Mouse (Mus musculus) lung, postnatal 25 days (tissue): ENCODE measurements around the gene Zfp90.
"Not testable (repeated sequence)": the region's sequence is repeated elsewhere in the genome, so short reads cannot be mapped to it uniquely, and the experiment has no call there.

Source experiments
- DNase-seq: peaks from one replicate; pipeline ENCODE4 v3.0.0; 2022; ENCODE audit warnings: low spot score

Gene Zfp90

DNA sequence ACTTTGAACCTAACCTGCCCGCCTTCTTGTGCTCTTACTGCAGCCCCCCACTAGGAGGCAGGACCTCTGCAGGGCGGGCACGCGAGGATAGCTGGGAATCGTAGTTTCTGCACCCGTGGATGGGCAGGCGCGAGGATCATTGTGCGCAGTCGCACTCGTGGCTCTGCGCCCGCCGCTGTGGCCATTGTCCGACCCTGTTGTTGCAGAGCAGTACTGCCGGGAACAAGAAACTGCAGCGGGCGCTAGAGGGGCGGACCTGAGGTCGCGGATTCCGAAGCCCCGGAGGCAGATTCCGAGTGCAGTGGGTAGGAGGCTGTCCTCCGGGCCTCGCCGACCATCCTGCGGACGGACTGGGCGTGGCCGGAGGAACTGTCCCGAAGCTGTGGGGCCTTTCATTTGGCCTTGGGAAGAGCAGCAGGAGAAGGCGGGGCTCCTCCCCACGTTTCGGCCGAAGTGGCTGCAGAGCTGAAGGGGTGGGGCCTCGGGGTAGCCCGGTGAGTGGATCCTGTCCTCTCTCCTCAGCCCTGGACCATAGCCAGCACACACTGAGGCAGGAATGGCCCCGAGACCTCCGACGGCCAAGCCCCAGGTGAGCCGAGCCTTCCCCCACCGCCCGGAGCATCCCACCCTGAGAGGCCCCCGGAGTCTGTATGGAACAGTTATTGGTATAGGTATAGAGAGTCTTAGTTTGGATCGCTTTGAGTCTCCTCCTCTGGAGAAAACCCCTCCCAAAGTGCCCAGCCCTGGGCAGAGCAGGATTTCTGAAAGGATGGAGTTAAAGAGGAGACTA is at the start of gene Zfp90:
TSS of gene Zfp90 (plus strand) at position 146 of the 790 bp plus-strand sequence.
- DNase-seq: peak; percentile 95

DNA sequence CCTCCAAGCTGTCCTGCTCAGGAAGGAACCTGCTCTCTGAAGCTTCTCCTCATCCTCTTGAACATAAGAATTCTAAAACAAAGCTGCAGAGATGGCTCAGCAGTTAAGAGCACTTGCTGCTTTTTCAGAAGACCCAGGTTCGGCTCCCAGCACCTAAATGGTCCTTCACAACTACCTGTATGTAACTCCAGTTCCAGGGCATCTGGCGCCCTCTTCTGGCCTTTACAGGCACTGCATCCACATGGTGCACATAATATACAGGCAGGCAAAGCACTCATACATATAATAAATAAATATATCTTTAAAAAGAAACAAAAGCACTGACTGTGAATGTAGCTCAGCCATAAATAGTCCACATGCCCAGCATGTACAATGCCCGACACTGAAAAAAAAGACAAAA is 46.6 kb upstream of the Zfp90 start:
- DNase-seq: no peak

DNA sequence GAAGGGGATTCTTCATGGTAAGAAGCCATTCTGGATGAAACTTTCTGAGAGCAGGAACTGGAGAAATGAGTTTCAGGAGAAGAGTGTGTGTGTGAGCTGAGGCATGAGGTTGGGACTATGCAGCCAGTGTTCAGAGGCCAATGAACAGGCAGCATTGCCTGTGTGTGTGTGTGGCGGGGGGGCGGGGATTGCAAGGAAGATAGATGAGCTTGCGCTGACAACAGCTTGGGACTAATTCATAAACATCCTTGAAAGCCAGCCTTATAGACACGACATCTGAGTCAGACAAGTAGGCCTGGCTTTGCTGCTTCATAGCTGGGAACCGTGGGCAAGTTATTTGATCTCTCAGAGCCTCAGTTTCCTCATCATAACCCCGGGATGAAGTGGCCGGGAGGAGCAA is 46.1 kb upstream of the Zfp90 start:
- no peak for DNase-seq

DNA sequence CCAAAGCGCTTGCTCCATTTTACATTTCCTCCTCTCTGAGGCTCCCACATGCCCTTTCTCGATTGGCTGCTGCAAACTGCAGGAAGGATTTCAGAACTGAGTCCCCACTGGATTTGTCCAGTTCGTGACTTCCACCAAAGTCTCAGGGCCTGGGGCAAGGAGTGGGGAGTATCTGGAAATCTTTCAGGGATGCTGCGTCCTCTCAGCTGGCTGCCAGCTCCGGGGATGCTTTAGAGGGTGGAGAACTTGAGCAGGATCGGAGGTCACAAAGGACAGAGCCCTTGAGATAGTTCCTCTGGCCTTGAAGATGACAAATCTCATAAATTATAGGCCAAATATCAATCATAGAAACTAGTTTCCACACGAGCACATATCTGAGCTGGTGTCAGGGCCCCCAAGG is 39.2 kb upstream of the Zfp90 start:
- no peak for DNase-seq

DNA sequence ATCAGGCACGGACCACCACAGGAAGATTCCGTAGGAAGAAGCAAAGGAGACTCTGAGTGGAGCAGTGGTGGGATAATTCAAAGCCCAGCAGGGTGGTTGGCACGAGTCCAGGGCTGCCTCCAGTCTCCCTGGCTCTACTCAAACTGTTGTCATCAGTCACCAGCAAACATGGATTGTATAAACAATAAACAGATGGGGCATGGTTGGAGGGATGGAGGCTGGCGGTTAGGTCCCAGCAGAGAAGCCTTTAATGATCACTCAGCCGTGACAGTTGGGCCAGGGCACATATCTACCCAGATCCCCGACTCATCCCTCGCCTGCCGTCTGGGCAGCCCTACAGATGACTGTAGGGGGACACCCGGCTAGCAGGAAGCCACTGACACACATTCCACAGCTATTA is 38.3 kb upstream of the Zfp90 start:
- DNase-seq: no peak

DNA sequence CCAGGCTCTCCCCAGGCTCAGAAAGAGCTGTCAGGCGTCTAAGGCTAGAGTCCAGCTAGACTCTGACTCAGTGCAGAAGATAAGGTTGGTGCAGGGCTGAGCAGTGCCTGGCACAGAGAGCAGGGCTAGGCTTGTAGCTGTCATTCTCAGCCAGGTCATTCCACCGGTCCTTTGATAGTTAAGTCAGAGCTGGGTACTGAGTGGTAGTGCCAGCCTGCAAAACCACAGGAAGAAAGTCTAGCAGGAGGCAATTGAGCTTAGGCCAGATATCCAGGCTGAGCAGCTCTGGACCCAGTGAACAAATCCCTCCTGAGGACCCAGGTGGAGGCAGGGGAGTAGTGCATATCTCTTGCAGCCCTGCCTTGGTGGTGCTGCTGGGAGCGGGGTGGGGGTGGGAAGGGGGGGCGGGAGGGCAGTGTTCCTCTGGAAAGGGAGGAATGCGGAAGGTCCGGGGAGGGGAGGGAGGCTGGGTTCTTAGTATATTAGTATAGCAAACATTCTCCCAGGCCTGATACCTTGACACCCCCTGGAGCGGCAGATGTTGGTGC is 36.6 kb upstream of the Zfp90 start:
- peak; percentile 22 for DNase-seq

DNA sequence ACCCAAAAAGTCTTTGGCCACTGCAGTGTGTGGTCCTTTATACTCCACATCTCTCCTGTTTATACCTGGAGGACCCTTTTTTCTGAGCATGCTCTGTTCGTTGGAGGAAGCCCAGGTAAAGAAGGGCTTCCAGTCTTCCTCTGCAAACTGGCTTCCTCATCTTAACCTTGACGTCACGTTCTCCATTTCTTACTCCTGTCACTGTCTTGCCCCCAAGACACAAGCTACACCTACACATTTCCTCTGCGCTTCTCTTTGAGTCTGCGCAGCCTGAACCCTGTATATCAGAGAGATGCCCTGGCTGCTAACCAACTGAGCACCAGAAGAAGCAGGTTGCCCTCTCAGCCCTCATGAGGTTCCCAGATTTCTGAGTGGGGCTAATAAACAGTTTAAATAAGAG is 35.8 kb upstream of the Zfp90 start:
- DNase-seq: no peak

DNA sequence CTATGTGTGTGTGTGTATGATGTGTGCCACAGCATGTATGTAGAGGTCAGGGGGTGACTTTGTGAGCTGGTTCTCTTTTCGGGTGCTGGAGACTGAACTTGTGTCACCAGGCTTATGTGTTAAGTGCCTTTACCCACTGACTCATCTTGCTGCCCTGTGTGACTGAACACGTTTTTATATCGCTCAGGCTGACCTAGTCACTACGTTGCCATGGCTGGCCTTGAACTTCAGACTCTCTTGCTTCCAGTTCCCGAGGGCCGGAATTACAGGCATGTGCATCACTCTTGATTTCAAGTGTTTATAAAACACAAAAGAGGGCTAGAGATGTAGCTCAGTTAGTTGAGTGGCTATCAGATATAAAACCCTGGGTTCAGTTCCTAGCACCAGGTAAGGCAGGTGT is 34.1 kb upstream of the Zfp90 start:
- DNase-seq: no peak

DNA sequence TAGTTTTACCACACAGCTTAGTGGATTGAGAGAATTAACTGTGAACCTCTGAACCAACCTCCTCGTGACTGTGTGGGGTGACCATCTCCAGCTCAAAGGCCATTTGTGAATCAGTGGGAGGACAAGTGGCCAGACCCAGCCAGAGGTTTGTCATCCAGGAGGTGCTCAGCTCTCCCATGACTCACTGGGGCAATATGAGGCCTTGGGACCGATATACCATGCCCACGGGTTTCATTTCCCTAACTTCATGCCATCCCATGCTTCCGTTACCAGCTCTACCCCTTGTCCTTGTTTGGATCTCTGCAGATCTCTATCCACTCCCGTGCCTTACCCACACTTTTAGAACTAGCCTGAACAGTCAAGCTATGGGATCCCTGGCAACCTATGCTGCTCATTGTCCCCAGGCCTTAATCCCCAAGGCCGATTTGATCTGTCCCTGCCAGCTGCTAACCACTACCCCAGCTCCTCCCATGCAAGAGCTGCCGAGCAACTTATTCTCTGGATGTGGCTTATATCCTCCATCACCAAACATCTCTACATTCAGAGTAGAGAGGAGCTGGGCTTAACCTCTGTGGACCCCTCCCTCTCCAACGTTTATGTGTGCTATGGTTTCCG is 27.2 kb upstream of the Zfp90 start:
- DNase-seq: no peak

DNA sequence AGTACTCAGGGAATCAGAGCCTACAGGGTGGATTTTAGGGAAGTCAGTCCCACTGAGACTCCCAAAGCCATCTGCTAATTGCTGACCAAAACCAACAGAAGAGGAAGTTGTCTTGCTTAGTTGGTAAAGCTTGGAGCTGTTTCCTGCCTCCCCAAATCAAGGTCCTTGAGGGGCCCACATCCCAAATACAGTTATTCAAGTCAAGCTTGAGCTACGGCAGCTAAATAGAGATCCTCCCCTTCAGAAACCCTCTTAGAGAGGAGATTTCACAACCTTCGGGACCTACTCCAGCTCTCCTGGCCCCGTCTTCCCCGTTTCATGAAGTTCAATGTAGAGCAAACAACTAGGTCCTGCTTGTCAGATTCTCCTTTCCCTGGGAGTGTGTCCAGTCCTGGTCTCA is 20.6 kb upstream of the Zfp90 start:
- DNase-seq: peak; percentile 29

DNA sequence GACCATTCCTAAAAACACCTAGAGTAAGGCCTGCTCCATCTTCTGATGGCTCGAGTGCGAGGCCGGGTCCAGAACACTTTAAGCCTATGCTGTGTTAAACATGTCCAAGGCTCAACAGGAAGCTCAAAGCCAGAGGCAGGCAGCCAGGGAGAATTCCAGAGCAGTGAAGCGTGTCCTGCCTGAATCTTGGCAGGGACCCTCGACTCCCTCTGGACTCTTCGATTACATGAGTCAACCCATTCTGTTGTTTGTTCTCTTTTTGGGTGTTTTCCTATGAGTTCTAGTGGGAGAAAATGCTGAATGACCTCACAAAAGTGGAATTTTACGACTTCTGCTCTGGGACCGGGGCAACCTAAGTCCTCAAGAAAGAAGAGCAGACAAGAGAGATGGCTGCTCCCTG is 15.4 kb upstream of the Zfp90 start:
- DNase-seq: peak; percentile 59

DNA sequence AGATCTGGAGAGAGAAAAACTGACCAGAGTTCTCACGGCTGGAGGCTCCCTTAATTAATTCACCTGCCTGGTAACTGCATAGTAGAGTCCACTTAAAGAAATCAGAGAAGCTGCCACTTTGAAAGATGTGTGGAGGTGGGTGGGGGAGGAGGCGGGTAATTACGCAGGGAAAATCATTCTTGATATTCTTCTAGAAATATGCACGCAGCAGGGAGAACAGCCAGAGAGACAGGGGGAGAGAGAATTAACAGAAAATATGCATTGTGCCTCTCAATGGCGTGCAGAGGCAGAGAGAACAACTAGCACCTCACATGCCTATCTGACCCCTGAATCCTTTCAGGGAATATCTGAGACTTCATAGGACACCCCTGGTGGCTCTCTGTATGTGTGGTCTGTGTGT is 14.9 kb upstream of the Zfp90 start:
- DNase-seq: no peak

DNA sequence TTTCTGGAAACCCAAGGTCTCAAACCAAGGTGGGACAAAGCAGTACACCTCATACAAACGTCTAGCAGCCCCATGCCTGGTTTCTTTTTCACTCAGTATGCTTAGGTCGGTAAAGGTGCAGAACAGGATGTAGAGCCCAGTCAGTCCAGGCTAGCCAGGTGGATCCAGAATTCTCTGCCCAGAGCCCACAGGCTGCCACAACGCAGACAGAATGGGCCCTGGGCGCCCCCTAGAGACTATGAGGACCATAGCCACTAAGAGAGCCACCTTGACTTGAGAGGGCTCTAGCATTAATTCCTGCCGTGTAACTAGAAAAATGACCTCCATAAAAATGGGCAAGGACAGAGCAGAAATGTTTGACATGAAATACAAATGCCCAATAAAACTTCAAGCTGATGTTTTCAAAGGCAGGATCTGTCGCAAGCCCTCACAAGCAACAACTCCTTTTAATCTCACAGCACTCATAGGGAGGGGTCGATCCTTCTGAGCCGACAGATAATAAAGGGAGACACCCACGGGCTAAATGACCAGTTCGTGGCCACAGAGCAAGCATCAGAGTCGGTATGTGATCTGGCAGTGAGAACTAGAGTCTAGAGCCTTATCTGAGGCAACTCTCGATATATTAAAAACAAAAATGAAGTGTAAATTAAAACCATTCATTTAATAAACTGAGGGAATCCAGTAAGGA is 11.7 kb upstream of the Zfp90 start:
- peak; percentile 53 for DNase-seq

DNA sequence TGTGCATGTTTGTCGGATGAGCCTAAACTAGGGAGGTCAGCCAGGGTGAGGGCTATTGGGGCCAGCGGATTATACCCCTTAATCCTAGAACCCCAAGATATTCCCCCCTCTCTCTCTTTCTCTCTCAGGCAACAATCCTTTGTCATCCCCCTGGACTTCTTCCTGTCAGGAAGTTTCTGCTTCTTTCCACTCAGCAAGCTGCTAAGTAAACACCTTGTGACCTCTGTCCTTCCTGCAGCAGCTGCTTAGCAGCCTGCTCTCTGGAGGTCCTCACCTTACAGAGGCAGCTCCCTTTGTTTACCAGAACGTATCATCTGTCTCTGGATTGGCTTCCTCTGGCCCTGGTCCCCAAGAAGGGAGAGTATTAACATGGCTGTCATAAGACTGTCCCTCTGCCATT is 10.3 kb upstream of the Zfp90 start:
- DNase-seq: no peak

DNA sequence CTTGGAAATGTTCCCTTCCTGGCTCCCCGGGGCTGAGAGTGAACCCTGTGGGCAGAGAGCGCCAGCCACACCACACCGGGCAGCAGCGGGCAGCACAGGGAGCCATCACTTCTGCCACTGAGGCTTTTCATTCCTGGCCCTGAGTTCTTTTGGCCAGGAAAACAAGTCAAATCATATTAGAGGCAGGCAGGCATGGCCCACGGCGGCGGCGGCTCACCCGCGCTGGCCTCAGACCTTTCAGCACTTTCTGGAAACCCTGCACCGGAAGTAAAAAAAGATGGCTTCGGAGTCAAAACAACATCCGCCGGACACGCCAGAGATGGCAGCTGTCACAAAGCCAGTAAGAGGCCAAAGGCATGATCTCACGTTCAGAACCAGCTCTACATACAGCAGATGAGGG is 9.3 kb upstream of the Zfp90 start:
- DNase-seq: no peak

DNA sequence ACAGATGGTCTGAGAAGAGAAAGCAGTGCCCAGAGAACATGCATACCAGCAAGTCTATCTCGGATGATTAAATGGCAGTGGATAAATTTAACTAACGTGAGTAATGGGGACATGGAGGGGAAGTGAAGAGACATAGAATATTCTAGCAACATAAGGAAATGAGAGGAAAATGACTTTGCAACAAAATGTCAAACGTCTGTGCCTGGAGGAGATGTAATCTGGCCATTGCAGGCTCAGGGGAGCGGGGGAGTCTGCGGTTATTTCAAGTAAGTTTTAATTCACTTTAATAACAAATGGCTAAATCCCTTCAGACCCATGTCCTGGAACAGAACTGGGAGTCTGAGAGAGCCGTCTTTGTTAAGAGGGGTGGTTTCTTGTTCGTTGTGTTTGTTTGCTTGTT is 5.1 kb upstream of the Zfp90 start:
- no peak for DNase-seq

DNA sequence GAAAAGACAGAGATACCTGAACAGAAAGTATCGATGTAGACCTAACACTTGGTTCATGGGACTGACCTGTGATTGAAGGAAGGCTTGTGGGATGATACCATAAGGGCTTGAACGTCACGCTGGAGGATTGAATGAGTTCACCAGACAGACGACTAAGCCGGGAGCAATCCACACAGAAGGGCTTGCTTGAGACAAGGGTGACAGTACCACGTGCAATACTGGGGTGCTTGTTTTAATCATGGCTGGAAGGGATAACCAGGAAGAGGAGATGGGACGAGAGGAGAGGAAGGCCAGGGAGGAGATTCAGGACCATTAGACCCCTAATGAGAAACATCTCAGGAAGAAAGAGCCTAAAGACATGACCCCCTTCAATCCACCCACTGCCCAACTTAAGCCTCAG is 4.6 kb upstream of the Zfp90 start:
- no peak for DNase-seq

DNA sequence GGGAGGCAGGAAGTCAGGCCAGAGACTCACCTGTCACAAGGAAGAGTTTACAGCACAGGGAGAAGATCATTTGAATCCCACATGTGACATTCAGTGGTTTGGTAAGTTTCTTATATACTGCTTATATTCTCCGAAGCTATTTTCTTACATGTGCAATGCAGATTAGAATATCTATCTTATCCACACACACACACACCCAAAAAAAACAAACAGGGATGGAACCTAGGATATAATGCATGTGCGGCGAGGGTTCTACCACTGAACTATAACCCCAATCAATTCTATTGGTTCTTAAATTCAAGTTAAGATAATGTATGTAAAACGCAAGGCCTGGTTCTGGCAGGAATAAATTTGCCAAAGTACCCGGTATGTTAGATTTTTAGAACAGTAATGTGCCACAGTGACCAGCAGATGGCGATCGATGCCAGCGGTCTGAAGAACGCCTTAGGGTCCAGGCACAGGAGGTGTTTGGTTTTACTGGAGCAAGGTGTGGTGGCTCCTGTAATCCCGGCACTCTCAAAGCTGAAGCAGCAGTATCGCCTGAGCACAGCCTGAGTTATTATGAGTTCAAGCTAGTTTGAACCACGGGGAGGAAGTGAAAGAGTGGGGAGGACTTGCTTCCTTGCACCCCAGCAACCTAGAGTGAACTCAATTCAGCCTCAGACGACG is 3.2 kb upstream of the Zfp90 start:
- DNase-seq: peak; percentile 59

DNA sequence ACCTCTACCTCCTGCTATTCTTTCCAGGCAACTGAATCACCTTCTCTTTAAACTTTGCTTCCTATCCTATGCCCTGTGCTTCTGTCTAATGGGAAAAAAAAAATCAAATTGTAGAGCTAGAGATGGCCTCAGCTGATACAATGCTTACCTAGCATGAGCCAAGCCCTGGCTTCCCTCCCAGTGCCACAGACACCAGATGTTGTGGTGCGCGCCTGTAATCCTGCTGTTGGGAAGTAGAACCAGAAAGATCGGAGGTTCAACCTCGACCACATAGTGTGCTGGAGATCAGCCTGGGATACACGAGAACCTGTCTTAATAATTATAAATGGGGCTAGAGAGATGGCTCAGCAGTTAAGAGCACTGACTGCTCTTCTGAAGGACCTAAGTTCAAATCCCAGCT is 2.6 kb downstream of the Zfp90 start:
- no peak for DNase-seq

DNA sequence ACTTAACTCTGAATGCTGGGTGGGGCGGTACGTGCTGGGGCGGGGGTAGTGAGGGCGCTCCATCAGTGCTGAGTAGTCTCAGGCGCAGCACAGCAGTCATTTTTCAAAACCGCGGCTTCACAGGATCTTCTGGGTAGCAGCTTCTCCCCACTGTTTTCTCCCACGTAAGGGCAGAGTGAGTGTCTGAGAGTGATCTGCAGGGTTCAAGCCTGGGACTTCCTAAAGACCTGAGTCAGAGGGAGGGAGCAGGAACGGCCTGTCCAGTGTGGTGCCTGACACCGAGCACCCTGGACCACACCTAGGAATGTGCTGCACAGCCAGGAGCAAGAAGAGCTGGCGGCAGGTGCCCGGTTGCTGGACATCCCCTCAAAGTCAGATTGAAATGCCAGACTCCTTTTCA is 16.0 kb downstream of the Zfp90 start:
- no peak for DNase-seq

DNA sequence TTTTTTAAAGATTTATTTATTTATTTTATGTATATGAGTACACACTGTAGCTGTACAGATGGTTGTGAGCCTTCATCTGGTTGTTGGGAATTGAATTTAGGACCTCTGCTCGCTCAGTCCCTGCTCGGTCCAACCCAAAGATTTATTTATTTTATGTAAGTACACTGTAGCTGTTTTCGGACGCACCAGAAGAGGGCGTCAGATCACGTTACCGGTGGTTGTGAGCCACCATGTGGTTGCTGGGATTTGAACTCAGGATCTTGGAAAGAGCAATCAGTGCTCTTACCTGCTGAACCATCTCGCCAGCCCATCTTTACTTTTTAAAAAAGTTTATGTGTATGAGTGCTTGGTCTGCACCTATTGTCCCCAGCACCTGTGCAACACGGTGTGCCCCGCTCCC is 16.8 kb downstream of the Zfp90 start:
- DNase-seq: not testable (repeated sequence)

DNA sequence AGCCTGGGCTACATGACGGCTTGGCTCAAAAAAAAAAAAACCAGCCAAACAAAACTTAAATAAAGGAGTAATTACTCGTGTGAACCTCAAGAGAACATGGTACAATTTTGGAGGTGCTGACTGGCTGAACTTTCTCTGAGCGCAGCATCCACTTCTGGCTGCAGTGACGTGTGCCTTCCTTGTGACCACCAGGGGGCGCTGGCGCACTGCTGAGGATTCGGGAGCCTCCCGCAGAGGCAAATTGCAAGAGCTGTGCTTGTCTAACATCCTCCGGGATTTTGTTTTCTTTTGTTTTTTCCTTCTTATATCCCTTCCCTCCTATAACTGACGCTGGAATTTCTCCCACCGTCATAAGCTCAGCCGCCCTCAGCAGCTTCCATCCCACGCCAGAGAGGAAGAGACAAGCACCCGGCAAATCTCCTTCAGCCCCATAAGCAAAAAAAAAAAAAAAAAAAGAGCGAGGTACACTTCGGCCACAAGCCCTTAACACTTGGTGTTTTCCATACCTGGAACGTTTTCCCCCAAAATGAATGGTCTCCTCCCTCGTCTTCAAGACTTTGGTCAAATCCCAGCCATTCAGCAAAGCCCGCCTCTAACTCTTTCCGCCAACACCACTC is 17.9 kb downstream of the Zfp90 start:
- peak; percentile 79 for DNase-seq
